Mouse (Mus musculus) mesoderm, embryonic 11.5 days (tissue): Measurements from ENCODE around the gene Ppp1r14a.

ENCODE experiments used
- DNase-seq: peaks from one replicate; pipeline ENCODE4 v3.0.0-alpha.2; 2012; ENCODE audit warnings: low read depth, low spot score

Gene Ppp1r14a

GRCm38 (mm10) chr7:29328984-29329383 is 39.9 kb downstream of the Ppp1r14a start:
- DNase-seq: no peak

- DNase-seq: no peak
Measured at GRCm38 (mm10) chr7:29334156-29334555, 45.0 kb downstream of the Ppp1r14a start.

- DNase-seq: no peak
Measured at GRCm38 (mm10) chr7:29335276-29335675, 46.2 kb downstream of the Ppp1r14a start.

DNA sequence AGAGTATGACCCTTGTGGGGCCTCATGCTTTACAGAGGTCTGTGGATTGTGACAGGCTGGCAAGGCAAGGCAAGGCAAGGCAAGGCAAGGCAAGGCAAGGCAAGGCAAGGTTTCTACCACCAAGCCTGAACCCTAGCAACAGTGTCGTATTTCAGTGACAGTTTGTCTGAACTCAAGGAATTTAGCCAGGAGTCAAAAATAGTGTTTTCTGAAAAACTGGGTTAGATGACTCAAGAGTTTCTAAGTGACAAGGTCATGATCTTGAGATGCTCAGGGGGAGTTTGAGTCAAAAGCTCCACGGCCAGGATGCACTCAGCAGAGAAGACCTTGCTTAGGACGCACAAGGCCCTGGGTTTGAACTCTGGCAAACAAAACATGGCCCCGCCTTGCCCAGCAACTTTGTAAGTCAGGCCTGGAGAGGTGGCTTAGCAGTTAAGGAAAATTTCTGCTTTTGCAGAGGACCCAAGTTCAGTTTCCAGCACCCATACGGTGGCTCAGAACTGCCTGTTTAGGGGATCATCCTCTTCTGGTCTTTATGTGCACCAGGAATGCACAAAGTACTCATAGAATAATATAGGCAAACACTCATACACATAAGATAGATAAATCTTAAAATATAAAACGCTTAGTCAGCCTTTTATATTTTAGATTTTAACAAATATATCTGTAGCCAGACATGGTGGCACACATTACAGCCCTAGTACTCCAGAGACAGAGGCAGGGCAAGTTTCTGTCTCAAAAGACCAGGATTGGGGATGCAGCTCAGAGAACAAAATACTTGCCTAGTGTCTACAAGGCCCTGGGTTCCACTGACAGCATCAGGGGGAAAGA is 46.9 kb downstream of the Ppp1r14a start:
- no peak for DNase-seq

DNA sequence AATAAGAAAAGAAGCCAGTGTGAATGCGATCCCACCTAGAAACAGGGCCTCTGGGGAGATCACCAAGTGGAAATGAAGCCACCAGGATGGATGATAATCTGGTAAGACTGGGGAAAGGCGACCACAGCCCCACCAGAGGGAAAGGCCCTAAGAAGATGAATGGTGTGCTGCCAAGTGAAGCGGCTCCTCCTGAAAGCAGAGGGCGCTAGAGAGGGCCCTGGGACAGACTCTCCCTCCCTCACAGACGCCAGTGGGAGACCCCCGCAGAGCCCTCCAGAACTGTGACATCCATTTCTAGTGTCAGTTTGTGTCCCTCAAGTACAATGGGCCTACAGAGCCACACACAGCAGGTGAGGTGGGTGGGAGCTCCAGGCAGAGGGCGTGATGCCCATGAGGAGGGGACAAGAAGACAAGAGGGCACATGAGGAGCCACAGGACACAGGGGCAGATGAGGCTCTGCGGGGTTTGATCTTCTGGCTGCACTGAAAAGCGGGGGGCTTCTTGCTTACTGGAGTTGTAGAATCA is 47.7 kb downstream of the Ppp1r14a start:
- DNase-seq: no peak

DNA sequence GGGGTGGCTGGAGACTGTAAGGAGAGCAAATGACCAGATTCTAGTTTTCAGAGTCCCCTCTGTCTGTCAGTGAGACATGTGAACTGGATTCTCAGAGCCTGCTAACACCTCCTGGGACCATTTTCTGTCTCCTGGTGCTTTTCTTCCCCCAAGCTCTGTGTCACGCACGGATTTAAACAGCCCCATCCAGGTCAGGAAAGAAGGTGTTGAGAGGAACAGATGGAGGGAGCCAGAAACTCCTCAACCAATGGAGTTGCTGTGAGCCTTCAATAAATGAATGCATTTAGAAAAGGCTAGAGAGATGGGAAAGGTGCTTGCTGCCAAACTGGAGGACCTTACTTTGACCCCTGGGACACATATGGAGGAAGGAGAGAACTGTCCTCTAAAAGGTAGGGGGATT is 48.7 kb downstream of the Ppp1r14a start:
- DNase-seq: no peak

- DNase-seq: no peak
Measured at GRCm38 (mm10) chr7:29338351-29338919, 49.3 kb downstream of the Ppp1r14a start.

DNA sequence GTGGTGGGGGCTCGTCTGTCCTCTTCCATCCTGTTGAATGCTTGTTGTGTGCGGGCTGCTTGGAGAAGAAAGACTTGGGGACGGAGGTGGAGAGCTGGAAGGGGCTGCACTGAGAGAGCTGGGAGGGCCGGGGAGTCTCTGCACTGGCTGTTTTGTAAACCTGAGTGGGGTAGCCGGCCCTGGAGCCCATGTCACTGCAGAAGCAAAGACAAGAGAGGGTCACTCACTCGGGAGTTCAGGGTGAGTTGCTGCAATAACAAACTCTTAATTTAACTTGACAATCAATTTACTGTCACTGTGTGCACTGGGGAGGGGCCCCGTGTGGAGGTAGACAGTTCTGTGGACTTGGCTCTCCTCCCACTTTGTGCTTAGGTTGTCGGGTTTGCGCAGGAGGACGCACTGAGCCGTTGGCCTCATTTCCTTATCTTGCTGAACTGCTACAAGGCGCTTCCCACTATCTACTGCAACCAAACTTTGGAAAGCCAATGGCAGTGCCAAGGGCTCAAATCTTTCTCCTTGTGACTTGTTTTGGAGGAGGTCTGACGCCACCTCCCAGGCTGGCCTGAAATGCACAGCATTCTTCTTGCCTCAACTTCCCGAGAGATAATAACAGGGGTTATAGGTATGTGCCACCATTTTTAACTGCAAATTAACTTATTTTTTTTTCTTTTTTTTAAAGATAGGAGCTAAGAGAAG is 50.0 kb downstream of the Ppp1r14a start:
- no peak for DNase-seq

- no peak for DNase-seq
Measured at GRCm38 (mm10) chr7:29340247-29340646, 51.1 kb downstream of the Ppp1r14a start.

DNA sequence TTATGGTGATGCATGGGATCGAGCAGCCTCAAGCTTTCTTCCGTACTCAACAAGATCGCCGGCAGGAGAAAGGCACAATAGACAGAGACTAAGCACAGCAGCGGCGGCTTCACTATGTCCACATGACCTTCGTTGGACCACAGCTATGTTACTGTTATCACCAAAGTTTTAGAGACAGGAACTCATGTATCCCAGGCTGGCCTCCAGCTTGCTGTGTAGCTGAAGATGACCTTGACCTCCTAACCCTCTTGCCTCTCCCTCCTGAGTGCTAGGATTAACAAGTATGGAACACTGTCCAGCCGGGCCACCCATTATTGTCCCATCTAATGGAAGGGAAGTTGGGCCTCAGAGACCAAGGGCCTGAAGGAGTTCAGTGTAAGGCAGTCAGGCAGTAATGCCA is 51.7 kb downstream of the Ppp1r14a start:
- no peak for DNase-seq

DNA sequence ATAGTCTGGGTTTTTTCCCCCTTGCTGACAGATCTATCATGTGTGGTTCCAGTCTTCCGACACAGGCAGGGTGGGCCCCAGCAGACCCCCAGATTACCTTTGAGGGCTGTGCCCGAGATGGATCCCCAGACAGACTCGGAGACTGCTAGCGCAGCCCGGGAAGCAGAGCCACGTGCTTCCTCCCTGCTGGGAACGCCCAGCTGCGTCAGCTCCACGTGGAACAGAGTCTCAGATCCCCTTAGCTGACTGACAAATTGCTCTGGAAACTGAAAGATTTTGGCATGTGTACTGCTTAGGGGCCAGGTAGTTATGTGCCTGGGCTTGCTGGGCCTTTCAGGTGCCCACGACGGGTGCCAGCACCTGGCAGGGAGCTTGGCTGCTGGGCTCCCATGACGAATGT is 52.6 kb downstream of the Ppp1r14a start:
- DNase-seq: no peak

GRCm38 (mm10) chr7:29342489-29343092 is 53.5 kb downstream of the Ppp1r14a start:
- DNase-seq: no peak
